ENCODE assay signal across 9 mouse cellular contexts in genomic region chr1:192107352-192107751, GRCm38 (mm10). TPM values are rescaled to one million over a fixed set of nuclear protein-coding genes. Genes with fewer than 3 reads are reported as not detected.
DNase-seq lines count a peak whose midpoint lies in the region; ATAC-seq and TF ChIP-seq lines count a peak whose summit lies in the region.
"Had no signal": no experiment of that assay in that cellular context is flagged by ENCODE, and none has a peak within 500 bp of the region (broad histone marks: within the 10 kb centered on the region; RNA-seq: fewer than 3 reads in every experiment).

No protein-coding gene starts in this region.

- no peak overlapping the region for H3K9ac ChIP-seq in hindbrain, postnatal 0 days (replicated peaks; ENCODE audit: low read length)
- no peak overlapping the region for H3K9ac ChIP-seq in lung, embryonic 14.5 days
- H3K9ac ChIP-seq: lung, embryonic 15.5 days had no signal

- H3K4me1 ChIP-seq in hindbrain, postnatal 0 days (ENCODE audit: insufficient read depth, low read length) = no peaks in the 10 kb centered on the region
- no peaks in the 10 kb centered on the region for H3K4me1 ChIP-seq in lung, embryonic 14.5 days (ENCODE audit: insufficient read depth)
- H3K4me1 ChIP-seq: lung, embryonic 15.5 days had no signal

- peak; percentile 75 for TF ChIP-seq CTCF in hindbrain, postnatal 0 days (IDR thresholded peaks at IDR 0.05; ENCODE audit: low read depth)
- TF ChIP-seq CTCF in lung, embryonic 14.5 days (IDR thresholded peaks at IDR 0.05; ENCODE audit: low read depth) = peak; percentile 62

- no peak overlapping the region for H3K4me2 ChIP-seq in hindbrain, postnatal 0 days (ENCODE audit: low read depth, low read length)
- no peak overlapping the region for H3K4me2 ChIP-seq in lung, embryonic 14.5 days
- H3K4me2 ChIP-seq: lung, embryonic 15.5 days had no signal

- H3K36me3 ChIP-seq in hindbrain, postnatal 0 days (ENCODE audit: insufficient read depth, low read length) = peaks cover 40% of the 10 kb centered on the region
- H3K36me3 ChIP-seq in lung, embryonic 14.5 days (ENCODE audit: insufficient read depth) = peaks cover 64% of the 10 kb centered on the region

- H3K9me3 ChIP-seq in hindbrain, postnatal 0 days (ENCODE audit: low read length) = no peaks in the 10 kb centered on the region
- H3K9me3 ChIP-seq in lung, embryonic 14.5 days (ENCODE audit: low read depth, low read length) = no peaks in the 10 kb centered on the region
- H3K9me3 ChIP-seq: lung, embryonic 15.5 days had no signal

- DNase-seq in heart, adult 11 months = peak; percentile 83
- DNase-seq in heart, adult 9 months (ENCODE audit: low spot score in 2 of 2) = no peak
- peak; percentile 25 to 44 for DNase-seq in B cell, adult 2 months
- peak; percentile 62 for DNase-seq in hindbrain, postnatal 0 days (ENCODE audit: low spot score)
- peak; percentile 68 for DNase-seq in lung, embryonic 14.5 days
- peak; percentile 52 for DNase-seq in thymus, postnatal 25 days
- no peak for DNase-seq in c-Kit-positive CD71-positive TER-119-positive erythroid progenitor cells, embryonic 14.5 days (ENCODE audit: low spot score)

- ATAC-seq in activated CD4-positive, CD25-positive, alpha-beta regulatory T cell, adult 4 months = peak; percentile 85
- peak; percentile 80; the same call in 1 of the 2 replicates for ATAC-seq in hindbrain, postnatal 0 days
- peak; percentile 74; the same call in 1 of the 2 replicates for ATAC-seq in lung, embryonic 14.5 days (ENCODE audit: insufficient read depth)

- 14% methylated on average over 2 of the region's 2 CpGs for WGBS in hindbrain, postnatal 0 days
- WGBS in lung, embryonic 14.5 days = 11% methylated on average over 2 of the region's 2 CpGs

- no peak overlapping the region for H3K4me3 ChIP-seq in hindbrain, postnatal 0 days (ENCODE audit: low read length)
- no peak overlapping the region for H3K4me3 ChIP-seq in lung, embryonic 14.5 days (ENCODE audit: low read depth, low read length)
- H3K4me3 ChIP-seq: lung, embryonic 15.5 days had no signal

- H3K27me3 ChIP-seq in hindbrain, postnatal 0 days (ENCODE audit: insufficient read depth, low read length) = no peaks in the 10 kb centered on the region
- H3K27me3 ChIP-seq in lung, embryonic 14.5 days (ENCODE audit: insufficient read depth, low read length) = no peaks in the 10 kb centered on the region
- H3K27me3 ChIP-seq: lung, embryonic 15.5 days had no signal

- no peak overlapping the region for H3K27ac ChIP-seq in hindbrain, postnatal 0 days
- H3K27ac ChIP-seq in lung, embryonic 14.5 days (ENCODE audit: low read depth) = no peak overlapping the region
- H3K27ac ChIP-seq: lung, embryonic 15.5 days had no signal

RNA-seq across cellular contexts. Expression of gene Traf5, which starts 15.0 kb away (rescaled TPM):
- polyA plus RNA-seq in activated CD4-positive, CD25-positive, alpha-beta regulatory T cell, adult 4 months (2017; shearing (Covaris generic)) = 10 to 100 TPM; 54.1 to 58.9 TPM
- total RNA-seq in hindbrain, postnatal 0 days (2014; rRNA removed) = 0.58 and 7.3 TPM in 2 replicates
- polyA plus RNA-seq in hindbrain, postnatal 0 days (2015; fragmentation: Nextera tagmentation; extraction: Ambion mirVana) = 1.4 and 2.0 TPM in 2 replicates
- 20.1 and 22.8 TPM in 2 replicates for polyA plus RNA-seq in lung, embryonic 14.5 days (2014; fragmentation: Nextera tagmentation; extraction: Ambion mirVana)

RNA-seq across cellular contexts. Expression of gene Rcor3, which starts 30.5 kb away (rescaled TPM):
- 10 to 100 TPM; 16.0 to 17.8 TPM for polyA plus RNA-seq in activated CD4-positive, CD25-positive, alpha-beta regulatory T cell, adult 4 months (2017; shearing (Covaris generic))
- 24.2 and 31.2 TPM in 2 replicates for total RNA-seq in hindbrain, postnatal 0 days (2014; rRNA removed)
- polyA plus RNA-seq in hindbrain, postnatal 0 days (2015; fragmentation: Nextera tagmentation; extraction: Ambion mirVana) = 50.0 and 51.3 TPM in 2 replicates
- polyA plus RNA-seq in lung, embryonic 14.5 days (2014; fragmentation: Nextera tagmentation; extraction: Ambion mirVana) = 29.5 and 31.0 TPM in 2 replicates

Comparison
In these comparisons a context has a peak if more than half of its experiments do, and no peak if none do; other contexts are left out.
1. DNase-seq: peak in heart, adult 11 months (single experiment), B cell, adult 2 months (2 of 2), hindbrain, postnatal 0 days (single experiment), lung, embryonic 14.5 days (single experiment) and thymus, postnatal 25 days (single experiment); none in heart, adult 9 months (0 of 2) and c-Kit-positive CD71-positive TER-119-positive erythroid progenitor cells, embryonic 14.5 days (single experiment).
2. Peak in every context shown above with its lines, with median percentiles within 50 percentile points of each other: ATAC-seq.